Mouse (Mus musculus) liver, adult 2 months (tissue): ENCODE measurements around the gene Klhl22.

Source experiments
- CTCF ChIP-seq: fragments of 200-500 bp; IDR thresholded peaks from 2 replicates; pipeline ENCODE4 v1.5.1; 2011; ENCODE audit warnings: low read depth, low read length, control low read depth
- POLR2A ChIP-seq: fragments of 200-500 bp; IDR thresholded peaks from 2 replicates; pipeline ENCODE4 v1.6.1; 2011; ENCODE audit warnings: low read length, control low read depth; ENCODE audit not compliant: insufficient read depth; ENCODE audit errors: extremely low read depth

- TF ChIP-seq POLR2A (no peak), CTCF (no peak)
These were observed 11.9 kb downstream of the Klhl22 start for GRCm38 (mm10) chr16:17771117-17771865.
